Mouse (Mus musculus) hindbrain, embryonic 15.5 days (tissue): ENCODE results near the gene Ntrk3. TPM values are rescaled to one million over a fixed set of nuclear protein-coding genes. Genes with fewer than 3 reads are reported as not detected.
A peak's percentile ranks its signal among the peaks of the same experiment; 100 is the strongest.

Experiments
- ATAC-seq: fragments of 200-750 bp; cut with Nextera tagmentation; 2 replicates; pipeline ENCODE4 v1.8.0; 2017; ENCODE audit warnings: low read depth, moderate number of reproducible peaks, moderate TSS enrichment; ENCODE audit not compliant: low FRiP score
- H3K27ac ChIP-seq: fragments of 300-500 bp; sonication (generic); replicated peaks from 2 replicates; pipeline ENCODE4 v1.5.1; 2015; ENCODE audit warnings: mild to moderate bottlenecking, inconsistent platforms
- H3K27me3 ChIP-seq: fragments of 300-500 bp; sonication (generic); 2 replicates; pipeline ENCODE4 v1.6.1; 2015; ENCODE audit warnings: control low read depth, inconsistent platforms
- H3K36me3 ChIP-seq: fragments of 300-500 bp; sonication (generic); 2 replicates; pipeline ENCODE4 v1.6.1; 2015; ENCODE audit warnings: control low read depth, inconsistent platforms
- H3K4me1 ChIP-seq: fragments of 300-500 bp; sonication (generic); replicated peaks from 2 replicates; pipeline ENCODE4 v1.6.1; 2015; ENCODE audit warnings: control low read depth, inconsistent platforms
- H3K4me2 ChIP-seq: fragments of 300-500 bp; sonication (generic); 2 replicates; pipeline ENCODE4 v1.6.1; 2015; ENCODE audit warnings: moderate library complexity, mild to moderate bottlenecking, inconsistent platforms
- H3K4me3 ChIP-seq: fragments of 300-500 bp; sonication (generic); 2 replicates; pipeline ENCODE4 v1.5.1; 2015; ENCODE audit warnings: mild to moderate bottlenecking, inconsistent platforms
- H3K9ac ChIP-seq: fragments of 300-500 bp; sonication (generic); 2 replicates; pipeline ENCODE4 v1.6.1; 2015; ENCODE audit warnings: inconsistent platforms
- H3K9me3 ChIP-seq: fragments of 300-500 bp; sonication (generic); 2 replicates; pipeline ENCODE4 v1.6.1; 2016; ENCODE audit warnings: control low read depth, inconsistent platforms
- whole genome bisulfite sequencing: fragments of 180-500 bp; shearing (Covaris S2); methylation state at CpG from one replicate; pipeline ENCODE4 v1.1.7; 2015; 5-methylcytosine and 5-hydroxymethylcytosine counted together
- polyA plus RNA-seq: library from polyadenylated mRNA; unstranded; fragments of >200 nt; fragmentation: Nextera tagmentation; extraction: Ambion mirVana; gene quantifications from 2 replicates; pipeline ENCODE4 v1.2.1, GENCODE M21; 2015

The Ntrk3 gene
- polyA plus RNA-seq, 1 experiment from 2014 or later: 23.3 TPM

DNA sequence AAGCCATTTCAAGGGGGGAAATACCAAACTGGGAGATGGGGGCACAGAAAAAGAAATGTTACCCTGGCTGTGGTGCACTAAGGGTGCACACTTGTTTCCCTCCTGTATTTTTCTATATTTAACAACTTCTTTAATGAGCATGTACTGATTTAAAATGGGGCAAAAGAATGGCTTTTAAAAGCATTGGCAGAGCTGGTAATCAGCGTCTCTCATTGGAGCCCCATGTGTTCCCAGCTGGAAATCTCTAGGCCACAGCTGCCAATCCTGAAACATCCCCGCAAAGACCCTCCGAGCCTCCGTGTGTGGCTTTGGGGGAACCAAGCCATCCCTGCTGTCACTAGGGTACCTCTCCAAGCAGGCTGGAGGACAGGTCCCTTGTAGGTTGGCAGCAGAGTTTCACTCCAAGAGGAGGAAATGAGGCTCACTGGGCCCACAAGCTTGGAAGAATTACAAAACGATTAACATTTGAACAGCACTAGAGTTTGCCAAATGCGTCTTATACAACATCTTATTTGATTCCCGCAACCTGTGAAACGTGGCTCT is 16.7 kb upstream of the Ntrk3 start:
- no peak overlapping the region for H3K4me3 ChIP-seq
- H3K9me3 ChIP-seq: no peaks in the 10 kb centered on the region
- WGBS: 46% methylated on average over 8 of the region's 8 CpGs
- H3K9ac ChIP-seq: no peak overlapping the region
- no peaks in the 10 kb centered on the region for H3K36me3 ChIP-seq
- no peak overlapping the region for H3K4me2 ChIP-seq
- ATAC-seq: no peak
- no peak overlapping the region for H3K27ac ChIP-seq
- no peaks in the 10 kb centered on the region for H3K27me3 ChIP-seq
- H3K4me1 ChIP-seq: peaks cover 6% of the 10 kb centered on the region; the same call in 1 of the 2 replicates

GRCm38 (mm10) chr7:78753752-78754457 is 16.1 kb upstream of the Ntrk3 start:
- ATAC-seq: no peak
- H3K27me3 ChIP-seq: no peaks in the 10 kb centered on the region
- H3K36me3 ChIP-seq: no peaks in the 10 kb centered on the region
- peaks cover 6% of the 10 kb centered on the region; the same call in 1 of the 2 replicates for H3K4me1 ChIP-seq
- no peaks in the 10 kb centered on the region for H3K9me3 ChIP-seq
- no peak overlapping the region for H3K4me2 ChIP-seq
- WGBS: 74% methylated on average over 7 of the region's 7 CpGs
- no peak overlapping the region for H3K27ac ChIP-seq
- H3K9ac ChIP-seq: no peak overlapping the region
- H3K4me3 ChIP-seq: no peak overlapping the region

- H3K9ac ChIP-seq: no peak overlapping the region
- ATAC-seq: no peak
- H3K27ac ChIP-seq: no peak overlapping the region
- no peaks in the 10 kb centered on the region for H3K9me3 ChIP-seq
- H3K27me3 ChIP-seq: no peaks in the 10 kb centered on the region
- peaks cover 6% of the 10 kb centered on the region; the same call in 1 of the 2 replicates for H3K4me1 ChIP-seq
- no peaks in the 10 kb centered on the region for H3K36me3 ChIP-seq
- no peak overlapping the region for H3K4me3 ChIP-seq
- H3K4me2 ChIP-seq: no peak overlapping the region
- WGBS: 91% methylated on average over 4 of the region's 4 CpGs
Measured at GRCm38 (mm10) chr7:78752961-78753360, 15.1 kb upstream of the Ntrk3 start.

DNA sequence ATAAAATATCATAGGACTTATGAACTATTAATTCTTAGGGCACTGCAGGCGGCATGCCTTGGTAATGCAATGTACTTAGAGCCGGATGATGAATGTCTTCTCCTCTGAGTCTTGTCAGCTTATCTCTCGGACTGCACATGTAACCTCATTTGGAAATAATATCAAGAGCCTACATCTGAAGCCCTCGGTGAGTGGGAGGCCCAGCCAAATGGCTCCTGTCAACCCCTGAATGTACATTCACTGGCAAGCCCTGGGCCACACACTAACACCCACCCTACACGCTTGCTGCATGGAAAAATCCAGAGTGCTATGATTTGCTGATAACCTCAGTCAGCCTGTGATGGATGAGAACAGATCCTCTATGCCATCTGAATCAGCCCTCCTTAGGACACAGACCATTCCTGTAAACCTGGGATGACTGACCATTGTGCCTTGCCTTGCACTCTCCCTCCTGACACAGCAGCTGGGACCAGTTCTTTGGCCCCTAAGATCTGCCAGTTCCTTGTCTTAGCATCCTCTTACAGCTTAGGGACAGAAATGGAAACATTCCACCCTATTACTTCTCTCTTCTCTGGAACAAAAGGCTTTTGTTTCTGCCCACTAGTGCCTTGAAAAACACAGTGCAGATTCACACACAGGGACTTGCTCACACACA is 6.0 kb upstream of the Ntrk3 start:
- no peak for ATAC-seq
- H3K36me3 ChIP-seq: no peaks in the 10 kb centered on the region
- H3K4me3 ChIP-seq: no peak overlapping the region
- H3K4me2 ChIP-seq: no peak overlapping the region
- 61% methylated on average over 5 of the region's 5 CpGs for WGBS
- H3K9ac ChIP-seq: no peak overlapping the region
- no peaks in the 10 kb centered on the region for H3K27me3 ChIP-seq
- H3K9me3 ChIP-seq: no peaks in the 10 kb centered on the region
- H3K27ac ChIP-seq: peak overlapping the region; percentile 25; the same call in 1 of the 2 replicates
- H3K4me1 ChIP-seq: no peaks in the 10 kb centered on the region

DNA sequence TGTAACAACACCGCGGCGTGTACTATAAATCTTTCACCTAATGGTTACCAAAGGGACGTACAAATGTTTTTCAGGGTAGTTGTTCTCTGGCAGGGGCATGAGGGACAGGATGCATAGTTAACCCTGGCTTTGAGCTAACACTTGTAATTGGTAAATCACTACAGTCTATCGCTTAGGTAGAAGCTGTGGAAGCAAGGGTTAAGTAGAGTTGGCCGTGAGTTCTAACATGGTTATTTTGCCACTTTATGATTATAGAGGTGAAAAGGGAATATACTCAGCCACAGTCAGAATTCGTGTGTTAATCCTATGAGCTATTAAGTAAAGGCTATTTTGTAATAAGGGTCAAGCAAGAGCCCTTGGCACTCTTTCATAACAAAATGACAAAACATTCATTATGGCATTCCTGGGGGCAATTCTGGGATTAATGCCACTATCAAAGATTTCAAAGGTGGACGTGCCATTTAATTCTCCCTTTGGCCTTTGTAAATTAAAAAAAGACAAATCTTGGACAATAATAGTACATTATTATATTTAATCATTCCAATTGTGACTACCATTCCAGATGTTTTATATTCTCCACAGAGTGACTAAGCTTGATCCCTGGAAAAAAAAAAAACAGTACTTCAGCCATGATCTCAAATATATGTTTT is 1.7 kb upstream of the Ntrk3 start:
- Histone ChIP-seq H3K4me1 (no peaks in the 10 kb centered on the region), H3K4me3 (no peak overlapping the region), H3K27me3 (no peaks in the 10 kb centered on the region), H3K27ac (no peak overlapping the region), H3K9me3 (no peaks in the 10 kb centered on the region), H3K4me2 (no peak overlapping the region), H3K36me3 (no peaks in the 10 kb centered on the region), H3K9ac (no peak overlapping the region)
- no peak for ATAC-seq
- WGBS: 80% methylated on average over 8 of the region's 8 CpGs

- H3K36me3 ChIP-seq: no peaks in the 10 kb centered on the region
- H3K9ac ChIP-seq: no peak overlapping the region
- H3K27me3 ChIP-seq: no peaks in the 10 kb centered on the region
- WGBS: 96% methylated on average over 6 of the region's 6 CpGs
- H3K4me1 ChIP-seq: no peaks in the 10 kb centered on the region
- no peak overlapping the region for H3K4me3 ChIP-seq
- ATAC-seq: no peak
- H3K4me2 ChIP-seq: no peak overlapping the region
- no peak overlapping the region for H3K27ac ChIP-seq
- no peaks in the 10 kb centered on the region for H3K9me3 ChIP-seq
Measured at GRCm38 (mm10) chr7:78737196-78737595, 616 bp downstream of the Ntrk3 start.

GRCm38 (mm10) chr7:78731391-78731790 is 6.4 kb downstream of the Ntrk3 start:
- Histone ChIP-seq H3K27ac (no peak overlapping the region), H3K36me3 (no peaks in the 10 kb centered on the region), H3K4me3 (no peak overlapping the region), H3K9me3 (no peaks in the 10 kb centered on the region), H3K4me1 (no peaks in the 10 kb centered on the region), H3K27me3 (no peaks in the 10 kb centered on the region), H3K9ac (no peak overlapping the region), H3K4me2 (no peak overlapping the region)
- WGBS: 79% methylated on average over 8 of the region's 8 CpGs
- no peak for ATAC-seq

GRCm38 (mm10) chr7:78724591-78724990 is 13.2 kb downstream of the Ntrk3 start:
- Histone ChIP-seq H3K9me3 (no peaks in the 10 kb centered on the region), H3K4me3 (no peak overlapping the region), H3K27ac (no peak overlapping the region), H3K9ac (no peak overlapping the region), H3K4me1 (0 out of 2 replicates have a peak, but pooled peaks cover 6% of the 10 kb centered on the region), H3K4me2 (no peak overlapping the region), H3K27me3 (no peaks in the 10 kb centered on the region), H3K36me3 (no peaks in the 10 kb centered on the region)
- WGBS: 55% methylated on average over 4 of the region's 4 CpGs
- ATAC-seq: no peak

DNA sequence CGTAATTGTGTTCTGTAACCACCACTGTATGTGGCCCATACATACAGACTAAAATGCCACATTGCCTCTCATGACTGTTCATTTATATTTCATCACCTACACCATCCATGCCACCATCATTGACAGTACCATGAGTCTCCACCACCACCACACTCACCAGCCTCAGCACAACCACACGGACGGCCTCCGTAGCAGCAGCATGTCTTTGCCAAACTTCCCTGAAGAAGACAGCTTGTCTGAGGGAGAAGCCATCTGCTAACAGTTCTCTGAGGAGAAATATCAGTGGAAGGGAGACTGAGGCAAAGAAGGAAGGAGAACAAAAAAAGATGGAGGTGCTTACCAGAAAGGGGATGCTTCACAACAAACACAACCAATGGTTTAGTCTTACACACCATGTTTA is 15.8 kb downstream of the Ntrk3 start:
- ATAC-seq: no peak
- WGBS: 90% methylated on average over 4 of the region's 4 CpGs
- H3K4me1 ChIP-seq: 0 out of 2 replicates have a peak, but pooled peaks cover 6% of the 10 kb centered on the region
- H3K27ac ChIP-seq: no peak overlapping the region
- no peaks in the 10 kb centered on the region for H3K36me3 ChIP-seq
- no peak overlapping the region for H3K4me2 ChIP-seq
- H3K4me3 ChIP-seq: no peak overlapping the region
- no peaks in the 10 kb centered on the region for H3K9me3 ChIP-seq
- no peak overlapping the region for H3K9ac ChIP-seq
- H3K27me3 ChIP-seq: no peaks in the 10 kb centered on the region

GRCm38 (mm10) chr7:78720989-78721816 is 16.6 kb downstream of the Ntrk3 start:
- Histone ChIP-seq H3K36me3 (no peaks in the 10 kb centered on the region), H3K4me2 (no peak overlapping the region), H3K27ac (no peak overlapping the region), H3K4me3 (no peak overlapping the region), H3K9ac (no peak overlapping the region), H3K4me1 (0 out of 2 replicates have a peak, but pooled peaks cover 6% of the 10 kb centered on the region), H3K27me3 (no peaks in the 10 kb centered on the region), H3K9me3 (no peaks in the 10 kb centered on the region)
- WGBS: 92% methylated on average over 9 of the region's 9 CpGs
- no peak for ATAC-seq

GRCm38 (mm10) chr7:78719795-78720460 is 17.9 kb downstream of the Ntrk3 start:
- no peak overlapping the region for H3K9ac ChIP-seq
- H3K27ac ChIP-seq: no peak overlapping the region
- no peaks in the 10 kb centered on the region for H3K36me3 ChIP-seq
- no peaks in the 10 kb centered on the region for H3K9me3 ChIP-seq
- ATAC-seq: no peak
- no peak overlapping the region for H3K4me2 ChIP-seq
- no peaks in the 10 kb centered on the region for H3K27me3 ChIP-seq
- 0 out of 2 replicates have a peak, but pooled peaks cover 3% of the 10 kb centered on the region for H3K4me1 ChIP-seq
- H3K4me3 ChIP-seq: no peak overlapping the region
- 64% methylated on average over 7 of the region's 7 CpGs for WGBS
